Mouse (Mus musculus) limb, embryonic 13.5 days (tissue): ENCODE measurements around the gene Cbarp. TPM values are rescaled to one million over a fixed set of nuclear protein-coding genes. Genes with fewer than 3 reads are reported as not detected.

Experiments
- ATAC-seq: fragments of 200-750 bp; cut with Nextera tagmentation; 2 replicates; pipeline ENCODE4 v1.8.0; 2017; ENCODE audit warnings: low read depth, moderate number of reproducible peaks, moderate TSS enrichment; ENCODE audit not compliant: low FRiP score
- H3K27ac ChIP-seq: fragments of 300-500 bp; sonication (generic); 2 replicates; pipeline ENCODE4 v1.5.1; 2015; ENCODE audit warnings: inconsistent platforms, mild to moderate bottlenecking, moderate library complexity
- H3K27me3 ChIP-seq: fragments of 300-500 bp; sonication (generic); 2 replicates; pipeline ENCODE4 v1.6.1; 2015; ENCODE audit warnings: mild to moderate bottlenecking, inconsistent platforms
- H3K36me3 ChIP-seq: fragments of 300-500 bp; sonication (generic); 2 replicates; pipeline ENCODE4 v1.6.1; 2015; ENCODE audit warnings: inconsistent platforms, mild to moderate bottlenecking, moderate library complexity
- H3K4me1 ChIP-seq: fragments of 300-500 bp; sonication (generic); 2 replicates; pipeline ENCODE4 v1.6.1; 2015; ENCODE audit warnings: inconsistent platforms
- H3K4me2 ChIP-seq: fragments of 300-500 bp; sonication (generic); replicated peaks from 2 replicates; pipeline ENCODE4 v1.6.1; 2015; ENCODE audit warnings: inconsistent platforms, mild to moderate bottlenecking, moderate library complexity
- H3K4me3 ChIP-seq: fragments of 300-500 bp; sonication (generic); 2 replicates; pipeline ENCODE4 v1.5.1; 2015; ENCODE audit warnings: moderate library complexity, mild to moderate bottlenecking, inconsistent platforms
- H3K9ac ChIP-seq: fragments of 300-500 bp; sonication (generic); 2 replicates; pipeline ENCODE4 v1.6.1; 2015; ENCODE audit warnings: mild to moderate bottlenecking, inconsistent platforms
- H3K9me3 ChIP-seq: fragments of 300-500 bp; sonication (generic); 2 replicates; pipeline ENCODE4 v1.6.1; 2016; ENCODE audit warnings: inconsistent platforms
- WGBS: fragments of 180-500 bp; shearing (Covaris S2); methylation state at CpG from one replicate; pipeline ENCODE4 v1.1.7; 2015; 5-methylcytosine and 5-hydroxymethylcytosine counted together
- polyA plus RNA-seq: library from polyadenylated mRNA; unstranded; fragments of >200 nt; fragmentation: Nextera tagmentation; extraction: Ambion mirVana; gene quantifications from 2 replicates; pipeline ENCODE4 v1.2.1, GENCODE M21; 2015

Cbarp gene
- polyA plus RNA-seq, 1 experiment from 2014 or later = 8.1 TPM

DNA sequence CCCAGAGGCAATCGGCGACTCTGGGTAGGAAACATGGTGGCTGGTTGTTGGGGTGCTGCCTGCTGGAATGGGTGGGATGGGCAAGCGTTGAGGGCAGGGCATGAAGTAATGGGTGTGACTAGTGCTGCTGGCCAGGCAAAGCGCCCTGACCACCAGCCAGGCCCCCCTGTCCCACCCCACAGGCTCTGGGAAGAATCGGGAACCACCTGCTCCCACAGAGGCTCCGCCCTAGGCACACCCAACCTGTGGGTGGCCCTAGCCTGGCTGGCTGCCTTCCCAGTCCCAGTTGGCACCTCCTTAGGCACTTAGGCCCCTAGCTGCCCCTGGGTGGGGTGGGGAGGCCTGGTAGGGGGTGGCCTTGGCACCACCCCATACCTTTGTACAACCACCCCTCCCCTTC is 5.3 kb upstream of the Cbarp start:
- Histone ChIP-seq H3K4me2 (0 out of 2 replicates have a peak overlapping the region, but pooled peaks have one; percentile 9), H3K9ac (0 out of 2 replicates have a peak overlapping the region, but pooled peaks have one; percentile 19), H3K27me3 (no peaks in the 10 kb centered on the region), H3K36me3 (peaks cover 42% of the 10 kb centered on the region), H3K4me3 (peak overlapping the region; percentile 10; the same call in 1 of the 2 replicates), H3K9me3 (no peaks in the 10 kb centered on the region), H3K27ac (peak overlapping the region; percentile 10; the same call in 1 of the 2 replicates), H3K4me1 (peaks cover 57% of the 10 kb centered on the region)
- no peak for ATAC-seq
- WGBS = 87% methylated on average over 6 of the region's 6 CpGs

DNA sequence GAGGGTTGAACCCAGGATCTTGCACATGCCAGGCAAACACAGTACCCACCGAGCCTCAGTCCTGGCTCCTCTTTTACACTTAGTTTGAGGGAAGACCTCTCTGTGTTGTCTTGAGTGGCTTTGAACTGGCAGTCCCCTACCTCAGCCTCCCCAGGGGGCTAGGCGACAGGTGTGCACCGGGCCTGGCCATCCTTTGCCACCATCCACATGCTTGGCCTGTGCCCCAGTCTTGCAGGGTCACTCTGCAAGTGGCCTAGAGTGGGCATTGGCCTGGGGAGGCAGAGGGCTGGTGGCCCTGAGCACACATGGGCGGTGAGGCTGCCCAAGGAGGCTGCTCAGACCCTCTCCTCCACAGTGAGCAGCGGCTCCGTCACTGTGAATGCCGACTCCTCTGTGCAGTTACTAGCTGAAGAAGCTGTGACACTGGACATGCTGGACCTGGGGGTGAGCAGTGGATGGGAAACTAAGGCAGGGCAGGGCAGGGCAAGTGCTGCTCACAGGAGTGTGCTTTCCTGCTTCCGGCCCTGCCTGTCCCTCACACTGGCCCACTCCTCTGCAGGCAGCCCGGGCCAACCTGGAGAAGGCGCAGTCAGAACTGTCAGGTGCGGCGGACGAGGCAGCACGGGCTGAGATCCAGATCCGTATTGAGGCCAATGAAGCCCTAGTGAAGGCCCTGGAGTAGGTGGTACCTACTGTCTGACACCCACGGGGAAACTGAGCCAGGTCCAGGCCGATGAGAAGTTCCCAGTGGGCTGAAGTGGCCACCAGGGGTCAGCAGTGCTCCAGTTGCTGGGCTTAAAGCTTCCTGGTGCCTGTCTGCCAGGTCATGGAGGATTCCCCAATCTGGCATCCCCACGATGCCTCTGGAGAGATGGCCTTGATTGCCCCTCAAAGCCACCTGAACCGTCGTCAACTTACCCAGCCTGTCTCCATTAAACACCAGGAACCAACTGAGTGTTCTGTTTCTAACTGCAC is 4.5 kb upstream of the Cbarp start:
- Histone ChIP-seq H3K9ac (0 out of 2 replicates have a peak overlapping the region, but pooled peaks have one; percentile 19), H3K4me3 (peak overlapping the region; percentile 10; the same call in 1 of the 2 replicates), H3K9me3 (no peaks in the 10 kb centered on the region), H3K4me1 (peaks cover 59% of the 10 kb centered on the region), H3K27ac (peak overlapping the region; percentile 10; the same call in 1 of the 2 replicates), H3K4me2 (0 out of 2 replicates have a peak overlapping the region, but pooled peaks have one; percentile 9), H3K36me3 (peaks cover 42% of the 10 kb centered on the region), H3K27me3 (peaks cover 4% of the 10 kb centered on the region; the same call in 1 of the 2 replicates)
- ATAC-seq = no peak
- 74% methylated on average over 20 of the region's 20 CpGs for WGBS

DNA sequence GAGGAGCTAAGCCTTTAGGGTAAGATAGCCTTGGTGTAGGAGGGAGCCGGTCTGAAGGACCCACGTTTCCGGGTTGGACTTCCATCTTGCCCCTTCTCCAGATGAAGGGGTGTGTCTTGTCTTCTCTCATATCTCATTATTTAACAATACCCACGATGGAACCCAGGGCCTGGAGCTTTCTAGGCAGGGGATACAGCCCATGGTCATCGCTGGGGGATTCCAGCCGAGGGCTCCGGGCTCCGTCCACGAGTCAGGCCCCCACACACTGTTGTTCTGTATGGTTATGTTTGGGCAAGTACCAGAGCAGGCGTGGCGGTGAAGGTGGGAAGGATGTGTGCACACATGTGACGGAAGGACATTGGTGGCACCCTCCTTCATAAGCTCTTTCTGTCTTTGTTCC is 3.5 kb upstream of the Cbarp start:
- Histone ChIP-seq H3K4me1 (peaks cover 65% of the 10 kb centered on the region), H3K27ac (no peak overlapping the region), H3K27me3 (peaks cover 9% of the 10 kb centered on the region; the same call in 1 of the 2 replicates), H3K4me2 (no peak overlapping the region), H3K4me3 (no peak overlapping the region), H3K9ac (peak overlapping the region; percentile 39; the same call in 1 of the 2 replicates), H3K9me3 (no peaks in the 10 kb centered on the region), H3K36me3 (peaks cover 37% of the 10 kb centered on the region)
- no peak for ATAC-seq
- 93% methylated on average over 12 of the region's 12 CpGs for WGBS

DNA sequence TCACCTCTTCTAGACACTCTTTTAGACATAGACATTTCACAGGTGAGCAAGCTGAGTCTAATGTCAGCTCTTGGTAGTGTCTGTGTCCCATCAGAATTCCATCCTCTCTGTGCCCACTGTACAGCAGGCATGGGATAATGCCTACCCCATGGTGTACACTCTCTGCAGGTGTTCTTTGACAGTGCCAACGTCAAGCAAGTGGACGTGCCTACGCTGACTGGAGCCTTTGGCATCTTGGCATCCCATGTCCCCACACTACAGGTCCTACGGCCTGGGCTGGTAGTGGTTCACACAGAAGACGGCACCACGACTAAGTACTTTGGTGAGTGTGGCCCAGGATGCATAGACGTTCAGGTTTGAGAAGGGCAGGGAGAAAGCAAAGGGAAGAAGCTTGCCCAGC is 3.0 kb upstream of the Cbarp start:
- Histone ChIP-seq H3K4me3 (peak overlapping the region; percentile 81), H3K4me2 (peak overlapping the region; percentile 96; the same call in 1 of the 2 replicates), H3K4me1 (peaks cover 67% of the 10 kb centered on the region), H3K27me3 (peaks cover 10% of the 10 kb centered on the region), H3K9ac (no peak overlapping the region), H3K27ac (no peak overlapping the region), H3K9me3 (no peaks in the 10 kb centered on the region), H3K36me3 (peaks cover 37% of the 10 kb centered on the region)
- WGBS = 90% methylated on average over 7 of the region's 7 CpGs
- no peak for ATAC-seq

DNA sequence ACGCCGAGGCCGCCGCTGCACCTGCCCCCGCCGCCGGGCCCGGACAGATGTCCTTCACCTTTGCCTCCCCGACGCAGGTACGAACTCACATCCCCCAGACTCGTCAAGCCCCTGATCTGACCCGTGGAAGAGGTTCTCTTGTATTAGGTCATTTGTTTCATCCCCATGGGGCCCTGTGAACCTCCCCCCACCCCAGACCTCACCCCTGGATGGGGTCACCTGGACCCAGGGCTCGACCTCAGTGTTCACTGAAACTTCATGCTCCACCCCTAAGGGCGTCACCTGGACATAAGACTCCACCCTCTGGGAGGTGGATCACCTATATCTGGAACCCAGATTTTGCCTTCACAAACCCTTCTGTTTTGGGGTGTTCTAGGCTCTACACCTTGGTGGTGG is 1.9 kb upstream of the Cbarp start:
- H3K36me3 ChIP-seq = peaks cover 37% of the 10 kb centered on the region
- H3K9me3 ChIP-seq = no peaks in the 10 kb centered on the region
- H3K4me3 ChIP-seq = peak overlapping the region; percentile 81
- peaks cover 73% of the 10 kb centered on the region for H3K4me1 ChIP-seq
- peak overlapping the region; percentile 96 for H3K4me2 ChIP-seq
- WGBS = under 1% methylated on average over 15 of the region's 15 CpGs
- H3K9ac ChIP-seq = peak overlapping the region; percentile 94
- H3K27me3 ChIP-seq = peaks cover 21% of the 10 kb centered on the region
- H3K27ac ChIP-seq = peak overlapping the region; percentile 77
- ATAC-seq = no peak

DNA sequence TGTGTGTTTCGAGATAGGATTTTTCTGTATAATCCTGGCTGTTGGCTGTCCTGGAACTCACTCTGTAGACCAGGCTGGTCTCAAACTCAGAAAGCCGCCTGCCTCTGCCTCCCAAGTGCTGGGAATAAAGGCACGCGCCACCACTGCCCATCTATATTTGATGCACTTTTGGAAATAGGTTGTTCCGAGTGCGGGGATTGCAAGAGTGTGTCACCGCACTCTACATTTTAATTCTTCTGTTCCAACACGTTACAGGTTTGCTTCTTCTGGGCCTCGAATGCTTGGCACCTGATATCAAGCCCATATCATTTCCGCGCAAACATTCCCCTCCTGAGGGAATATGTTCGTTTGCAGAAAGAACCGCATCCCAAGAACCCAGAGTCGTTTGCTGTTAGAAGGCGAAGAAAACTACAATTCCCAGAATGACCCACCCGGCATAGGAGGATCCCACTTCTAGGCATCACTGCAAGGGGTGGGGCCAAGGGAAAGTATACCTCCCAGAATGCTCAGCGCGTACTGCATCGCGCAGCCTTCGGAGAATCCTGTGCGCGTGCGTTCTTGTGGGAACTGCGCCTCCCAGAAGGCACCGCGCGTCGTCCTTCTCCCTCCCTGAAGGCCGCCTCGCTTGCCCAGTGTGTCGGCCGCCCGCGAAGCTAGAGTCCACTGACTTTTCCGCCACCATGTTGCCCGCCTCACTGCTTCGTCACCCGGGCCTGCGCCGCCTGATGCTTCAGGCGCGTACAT is 1.3 kb upstream of the Cbarp start:
- Histone ChIP-seq H3K36me3 (peaks cover 37% of the 10 kb centered on the region), H3K4me2 (peak overlapping the region; percentile 96), H3K4me3 (peak overlapping the region; percentile 81), H3K27me3 (peaks cover 26% of the 10 kb centered on the region), H3K27ac (peak overlapping the region; percentile 77), H3K4me1 (peaks cover 73% of the 10 kb centered on the region), H3K9ac (peak overlapping the region; percentile 94), H3K9me3 (no peaks in the 10 kb centered on the region)
- 1% methylated on average over 43 of the region's 43 CpGs for WGBS
- ATAC-seq = peak; percentile 86

DNA sequence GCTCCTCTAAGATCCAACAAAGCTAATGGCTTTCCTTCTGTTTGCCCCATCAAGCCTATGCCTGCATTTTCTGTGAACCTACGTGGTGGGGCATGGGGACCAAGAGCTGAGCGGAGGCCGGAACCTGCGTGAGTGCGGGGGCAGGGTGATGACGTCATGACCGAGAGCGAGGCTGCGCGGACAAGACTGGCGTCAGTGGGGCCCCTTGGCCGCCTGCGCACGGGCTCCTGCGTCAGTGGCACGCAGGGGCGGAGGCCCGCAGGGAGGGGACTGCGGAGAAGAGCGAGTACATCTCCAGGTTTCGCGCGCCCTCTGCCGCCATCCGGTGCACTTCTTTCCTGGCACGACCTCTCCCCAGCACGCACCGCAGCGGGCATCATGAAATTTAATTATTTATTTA is 608 bp upstream of the Cbarp start:
- Histone ChIP-seq H3K27ac (peak overlapping the region; percentile 74), H3K9ac (peak overlapping the region; percentile 58), H3K36me3 (peaks cover 31% of the 10 kb centered on the region), H3K9me3 (no peaks in the 10 kb centered on the region), H3K4me1 (peaks cover 73% of the 10 kb centered on the region), H3K4me3 (peak overlapping the region; percentile 81), H3K27me3 (peaks cover 34% of the 10 kb centered on the region), H3K4me2 (peak overlapping the region; percentile 96)
- ATAC-seq = peak; percentile 58
- under 1% methylated on average over 29 of the region's 29 CpGs for WGBS

DNA sequence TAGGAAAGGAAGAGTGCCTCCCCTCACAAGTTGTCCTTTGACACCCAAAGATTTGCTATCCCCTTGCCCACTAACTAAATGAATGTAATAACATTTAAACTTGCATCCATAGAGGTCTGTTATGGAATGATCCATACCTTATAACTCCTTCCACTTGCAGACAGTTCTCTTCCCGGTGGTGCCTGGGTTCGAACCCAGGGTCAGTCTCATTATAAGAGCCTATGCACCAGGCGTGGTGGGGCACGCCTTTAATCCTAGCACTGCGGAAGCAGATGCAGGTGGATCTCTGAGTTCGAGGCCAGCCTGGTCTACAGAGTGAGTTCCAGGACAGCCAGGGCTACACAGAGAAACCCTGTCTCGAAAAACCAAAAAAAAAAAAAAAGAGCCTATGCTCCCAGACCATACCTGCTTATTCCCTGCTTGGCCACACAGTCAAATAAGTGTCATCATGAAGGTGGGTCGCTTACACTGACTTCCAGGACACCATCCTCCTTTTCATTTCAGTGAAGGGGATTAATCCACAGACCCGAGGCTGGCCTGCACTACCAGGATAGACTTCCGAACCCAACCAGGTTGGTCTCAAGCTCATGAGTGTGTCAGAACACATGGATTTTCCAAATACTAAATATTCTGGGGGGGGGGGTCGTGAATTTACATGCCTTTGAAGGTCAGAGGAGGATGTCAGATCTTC is 515 bp downstream of the Cbarp start:
- peak overlapping the region; percentile 99; the same call in 1 of the 2 replicates for H3K4me2 ChIP-seq

DNA sequence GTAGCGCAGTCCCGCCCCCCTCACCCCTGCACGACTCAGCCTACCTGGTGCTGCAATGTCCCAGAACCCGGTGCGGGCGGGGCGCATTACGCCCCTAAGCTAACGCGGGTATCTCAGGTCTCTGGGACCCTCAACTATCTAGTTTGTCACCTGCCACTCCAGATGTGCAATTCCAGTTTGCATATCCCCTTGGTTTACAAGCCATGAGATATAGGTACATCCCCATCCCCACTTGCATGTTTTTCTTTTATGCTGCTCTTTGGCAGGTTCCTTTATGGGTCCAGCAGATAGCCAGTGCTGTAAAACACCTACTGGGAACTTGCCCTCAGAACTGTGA is 1.2 kb downstream of the Cbarp start:
- Histone ChIP-seq H3K36me3 (peaks cover 28% of the 10 kb centered on the region), H3K4me1 (peaks cover 61% of the 10 kb centered on the region), H3K9me3 (0 out of 2 replicates have a peak, but pooled peaks cover 5% of the 10 kb centered on the region), H3K27ac (0 out of 2 replicates have a peak overlapping the region, but pooled peaks have one; percentile 28), H3K27me3 (peaks cover 49% of the 10 kb centered on the region), H3K4me3 (peak overlapping the region; percentile 62), H3K9ac (peak overlapping the region; percentile 82), H3K4me2 (peak overlapping the region; percentile 99)
- WGBS = 1% methylated on average over 10 of the region's 10 CpGs
- peak; percentile 3; the same call in 1 of the 2 replicates for ATAC-seq

More for the DNA sequence above, 515 bp downstream of the Cbarp start:
- H3K4me3 ChIP-seq = 0 out of 2 replicates have a peak overlapping the region, but pooled peaks have one; percentile 81
- peaks cover 29% of the 10 kb centered on the region for H3K36me3 ChIP-seq
- H3K9me3 ChIP-seq = 0 out of 2 replicates have a peak, but pooled peaks cover 5% of the 10 kb centered on the region
- no peak for ATAC-seq
- H3K27me3 ChIP-seq = peaks cover 45% of the 10 kb centered on the region
- no peak overlapping the region for H3K27ac ChIP-seq
- peaks cover 64% of the 10 kb centered on the region for H3K4me1 ChIP-seq
- H3K9ac ChIP-seq = no peak overlapping the region
- WGBS = 76% methylated on average over 11 of the region's 11 CpGs

DNA sequence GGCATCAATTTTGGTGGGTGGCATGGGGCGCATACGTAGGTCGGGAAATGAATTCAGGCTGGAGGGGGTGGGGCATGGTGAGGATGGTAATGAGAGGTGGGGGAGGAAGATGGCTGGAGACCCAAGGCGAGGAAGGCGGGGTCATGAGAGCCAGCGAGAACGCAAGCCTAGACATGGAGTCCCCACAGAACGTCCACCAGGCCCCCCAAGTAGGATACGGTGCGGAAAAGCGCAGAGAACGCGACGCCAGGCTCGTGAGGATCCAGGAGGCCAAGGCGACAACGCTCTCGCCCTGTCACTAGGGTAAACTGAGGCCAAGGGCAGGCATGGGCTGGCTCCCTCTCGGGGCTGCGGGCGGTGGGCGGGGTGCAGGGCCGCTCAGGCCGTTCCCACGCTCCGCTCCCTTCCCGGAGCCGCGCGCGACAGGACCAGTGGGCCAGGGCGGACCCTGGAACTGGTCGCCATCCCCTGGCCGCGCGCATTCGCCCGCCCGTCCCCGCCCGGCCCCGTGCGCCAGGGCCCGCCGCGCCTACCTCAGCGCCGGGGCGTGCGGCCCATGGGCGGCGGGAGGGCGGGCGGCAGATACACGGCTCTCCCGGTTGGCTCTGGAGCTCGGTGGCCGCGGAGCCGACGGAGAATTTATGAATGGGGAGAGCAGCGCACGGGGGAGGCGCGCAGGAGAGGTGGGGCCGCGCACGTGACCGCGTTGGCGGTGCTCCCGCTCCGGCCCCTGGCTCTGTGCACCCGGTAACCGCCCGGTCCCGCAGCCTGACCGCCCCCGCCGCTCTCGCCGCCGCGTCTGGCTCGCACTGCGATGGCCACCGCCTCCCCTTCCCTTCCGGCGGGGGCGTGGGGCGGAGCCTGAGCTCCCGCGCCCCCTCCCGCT is 1.8 kb downstream of the Cbarp start, which contains the start of gene Atp5d:
Atp5d (plus strand) TSS at position 80 of the 886 bp plus-strand sequence.
- peak; percentile 18; the same call in 1 of the 2 replicates for ATAC-seq

More for the DNA sequence above, 1.8 kb downstream of the Cbarp start, which contains the start of gene Atp5d:
- Histone ChIP-seq H3K9ac (peak within 1 kb of the TSS; percentile 82), H3K27ac (peak within 1 kb of the TSS; percentile 28; the same call in 1 of the 2 replicates), H3K36me3 (peaks cover 28% of the 10 kb centered on the region), H3K4me3 (peak within 1 kb of the TSS; percentile 62), H3K9me3 (0 out of 2 replicates have a peak, but pooled peaks cover 5% of the 10 kb centered on the region), H3K27me3 (peaks cover 49% of the 10 kb centered on the region), H3K4me1 (peaks cover 59% of the 10 kb centered on the region), H3K4me2 (peak within 1 kb of the TSS; percentile 99)
- WGBS = under 1% methylated on average over 82 of the region's 94 CpGs
